Mouse (Mus musculus): ENCODE measurements around the gene Scap.

DNA sequence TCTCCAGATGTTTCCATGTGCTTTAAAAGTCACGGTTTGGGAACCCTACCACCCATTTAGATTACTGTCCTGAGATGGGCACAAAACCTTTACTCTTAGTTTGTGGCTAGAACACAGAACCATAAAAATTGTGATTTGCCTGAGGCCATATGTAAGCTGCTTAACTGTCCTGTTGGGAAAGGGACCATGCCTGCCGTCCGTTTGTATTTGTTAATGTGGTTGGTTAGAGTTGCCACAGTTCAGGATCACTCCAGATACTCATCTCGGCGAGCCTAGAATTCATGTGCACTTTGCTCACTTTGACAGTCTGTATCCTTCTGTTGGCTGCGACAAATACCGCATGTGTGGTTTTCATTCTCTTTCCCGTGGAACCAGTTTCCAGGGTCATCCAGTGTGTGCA, 1.8 kb downstream of the Scap start:
- TF ChIP-seq CTCF (IDR thresholded peaks at IDR 0.05; ENCODE audit: borderline replicate concordance, insufficient read depth, low read depth, low read length) (no peak), POLR2A (IDR thresholded peaks at IDR 0.05; ENCODE audit: borderline replicate concordance, insufficient read depth, low read length) (no peak)
